Mouse (Mus musculus) liver, embryonic 15.5 days (tissue): Measurements from ENCODE around the gene Nfatc2ip. TPM values are rescaled to one million over a fixed set of nuclear protein-coding genes. Genes with fewer than 3 reads are reported as not detected.

Experiments used
- ATAC-seq: fragments of 200-750 bp; cut with Nextera tagmentation; 2 replicates; pipeline ENCODE4 v1.8.0; 2017; ENCODE audit warnings: moderate number of reproducible peaks, mild to moderate bottlenecking, moderate library complexity; ENCODE audit not compliant: insufficient read depth
- H3K27ac ChIP-seq: fragments of 300-500 bp; sonication (generic); replicated peaks from 2 replicates; pipeline ENCODE4 v1.5.1; 2015; ENCODE audit warnings: mild to moderate bottlenecking, inconsistent platforms
- H3K27me3 ChIP-seq: fragments of 300-500 bp; sonication (generic); 2 replicates; pipeline ENCODE4 v1.6.1; 2015; ENCODE audit warnings: mild to moderate bottlenecking, inconsistent platforms
- H3K36me3 ChIP-seq: fragments of 300-500 bp; sonication (generic); replicated peaks from 2 replicates; pipeline ENCODE4 v1.6.1; 2015; ENCODE audit warnings: moderate library complexity, mild to moderate bottlenecking, inconsistent platforms
- H3K4me1 ChIP-seq: fragments of 300-500 bp; sonication (generic); replicated peaks from 2 replicates; pipeline ENCODE4 v1.6.1; 2015; ENCODE audit warnings: inconsistent platforms
- H3K4me2 ChIP-seq: fragments of 300-500 bp; sonication (generic); 2 replicates; pipeline ENCODE4 v1.6.1; 2015; ENCODE audit warnings: moderate library complexity, mild to moderate bottlenecking, inconsistent platforms
- H3K4me3 ChIP-seq: fragments of 300-500 bp; sonication (generic); replicated peaks from 2 replicates; pipeline ENCODE4 v1.5.1; 2015; ENCODE audit warnings: mild to moderate bottlenecking, inconsistent platforms
- H3K9ac ChIP-seq: fragments of 300-500 bp; sonication (generic); 2 replicates; pipeline ENCODE4 v1.6.1; 2015; ENCODE audit warnings: moderate library complexity, mild to moderate bottlenecking, inconsistent platforms
- H3K9me3 ChIP-seq: fragments of 300-500 bp; sonication (generic); replicated peaks from 2 replicates; pipeline ENCODE4 v1.6.1; 2016; ENCODE audit warnings: inconsistent platforms
- WGBS: fragments of 180-500 bp; shearing (Covaris S2); methylation state at CpG from one replicate; pipeline ENCODE4 v1.1.7; 2015; ENCODE audit warnings: mixed read lengths; ENCODE audit not compliant: insufficient replicate concordance; 5-methylcytosine and 5-hydroxymethylcytosine counted together
- microRNA-seq: library from miRNA; unstranded; fragments of <30 nt; microRNA quantifications from one replicate; pipeline ENCODE4, GENCODE M21; 2016
- polyA plus RNA-seq: library from polyadenylated mRNA; unstranded; fragments of >200 nt; fragmentation: Nextera tagmentation; extraction: Ambion mirVana; gene quantifications from 2 replicates; pipeline ENCODE4 v1.2.1, GENCODE M21; 2015

Nfatc2ip gene
- polyA plus RNA-seq, 1 experiment from 2014 or later = 2.0 TPM

DNA sequence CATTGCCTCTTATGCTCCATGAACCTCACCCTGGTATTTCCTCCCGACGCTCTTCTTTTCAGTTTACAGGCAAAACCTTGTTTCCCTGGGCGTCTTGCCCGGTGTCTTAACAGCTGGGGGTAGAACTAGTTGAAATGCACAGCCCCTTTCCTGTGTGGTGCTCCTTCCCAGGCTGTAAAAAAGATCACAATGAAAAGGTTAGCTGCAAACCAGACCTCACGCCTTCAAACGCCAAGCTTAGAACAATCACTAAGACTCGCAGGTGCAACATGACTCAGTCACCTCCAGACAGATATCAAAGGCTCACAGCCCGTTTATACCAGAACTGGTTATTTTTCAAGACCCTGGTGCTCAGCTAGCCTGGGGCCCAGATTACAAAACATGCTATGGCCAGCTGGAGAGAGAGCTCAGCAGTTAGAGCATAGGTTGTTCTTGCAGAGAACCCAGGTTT is 57.0 kb downstream of the Nfatc2ip start:
- 63% methylated on average over 8 of the region's 8 CpGs for WGBS
- H3K9ac ChIP-seq = no peak overlapping the region
- H3K27ac ChIP-seq = no peak overlapping the region
- no peak overlapping the region for H3K4me2 ChIP-seq
- H3K36me3 ChIP-seq = no peaks in the 10 kb centered on the region
- H3K4me3 ChIP-seq = no peak overlapping the region
- H3K9me3 ChIP-seq = no peaks in the 10 kb centered on the region
- no peak for ATAC-seq
- no peaks in the 10 kb centered on the region for H3K27me3 ChIP-seq
- H3K4me1 ChIP-seq = no peaks in the 10 kb centered on the region

DNA sequence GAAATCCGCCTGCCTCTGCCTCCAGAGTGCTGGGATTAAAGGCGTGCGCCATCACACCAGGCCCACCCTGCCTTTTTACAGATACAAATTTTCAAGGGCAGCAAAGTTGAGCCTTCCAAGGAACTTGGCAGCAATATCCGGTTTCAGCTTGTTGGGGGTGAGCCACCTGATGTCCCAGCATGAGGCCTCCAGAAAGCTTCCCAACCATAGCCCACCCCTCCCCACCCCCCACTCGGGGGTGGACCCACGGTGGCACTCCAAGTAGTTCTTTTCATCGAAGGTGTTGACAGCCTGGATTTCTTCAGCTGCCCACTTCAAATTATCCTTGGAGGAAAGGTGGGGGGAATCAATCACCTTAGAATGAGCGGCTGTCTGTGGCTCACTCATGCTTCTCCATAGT is 57.6 kb downstream of the Nfatc2ip start:
- Histone ChIP-seq H3K4me3 (no peak overlapping the region), H3K27me3 (no peaks in the 10 kb centered on the region), H3K9ac (no peak overlapping the region), H3K36me3 (no peaks in the 10 kb centered on the region), H3K27ac (no peak overlapping the region), H3K9me3 (no peaks in the 10 kb centered on the region), H3K4me2 (no peak overlapping the region), H3K4me1 (no peaks in the 10 kb centered on the region)
- ATAC-seq = no peak
- 71% methylated on average over 8 of the region's 8 CpGs for WGBS

DNA sequence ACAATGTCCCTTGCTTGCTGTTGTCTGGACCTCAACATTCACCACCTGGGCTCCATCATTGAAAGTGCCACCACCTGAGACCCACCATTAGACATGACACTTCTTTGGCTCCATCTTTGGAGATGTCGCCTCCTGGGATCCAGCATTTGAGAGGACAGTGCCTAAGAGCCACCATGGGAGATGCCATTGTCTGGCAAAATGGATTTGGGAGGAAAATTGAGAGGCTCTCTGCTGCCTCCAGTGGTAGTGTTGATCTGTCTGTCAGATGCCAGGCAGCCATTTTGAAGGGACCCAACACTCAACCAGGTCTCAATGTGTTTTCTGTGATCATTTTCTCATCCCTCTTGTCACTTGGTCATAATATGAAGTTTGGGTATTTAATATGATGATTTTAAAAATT is 61.0 kb downstream of the Nfatc2ip start:
- Histone ChIP-seq H3K9me3 (no peaks in the 10 kb centered on the region), H3K9ac (no peak overlapping the region), H3K4me2 (no peak overlapping the region), H3K4me1 (no peaks in the 10 kb centered on the region), H3K4me3 (no peak overlapping the region), H3K36me3 (no peaks in the 10 kb centered on the region), H3K27ac (no peak overlapping the region), H3K27me3 (no peaks in the 10 kb centered on the region)
- 60% methylated on average over 1 of the region's 1 CpGs for WGBS
- no peak for ATAC-seq

Small RNA genes lying within 50 kb of the gene (microRNA-seq; reads per million reads assigned to microRNA genes)
- not detected for gene Mir7058

Other genes starting within 250 kb of the Nfatc2ip start
- gene Xpo6, start 196.2 kb downstream of the Nfatc2ip start, polyA plus RNA-seq = 16.3 and 20.8 TPM in 2 replicates
- gene Sbk1, start 124.1 kb downstream of the Nfatc2ip start, polyA plus RNA-seq = 1.5 and 1.8 TPM in 2 replicates
- 5.7 and 7.0 TPM in 2 replicates for gene Lat, start 27.2 kb downstream of the Nfatc2ip start, polyA plus RNA-seq
- 17.7 and 20.6 TPM in 2 replicates for gene Spns1, start 19.3 kb downstream of the Nfatc2ip start, polyA plus RNA-seq
- 2.3 and 3.1 TPM in 2 replicates for gene Cd19, start 18.2 kb upstream of the Nfatc2ip start, polyA plus RNA-seq
- gene Rabep2, start 32.0 kb upstream of the Nfatc2ip start, polyA plus RNA-seq = 6.3 TPM in 2 replicates
- gene Atp2a1, start 66.4 kb upstream of the Nfatc2ip start, polyA plus RNA-seq = 9.8 and 16.5 TPM in 2 replicates
- 13.6 and 15.1 TPM in 2 replicates for gene Sh2b1, start 78.7 kb upstream of the Nfatc2ip start, polyA plus RNA-seq
- 81.2 and 96.3 TPM in 2 replicates for gene Tufm, start 90.6 kb upstream of the Nfatc2ip start, polyA plus RNA-seq
- 26.2 and 26.8 TPM in 2 replicates for gene Atxn2l, start 106.7 kb upstream of the Nfatc2ip start, polyA plus RNA-seq
- gene Eif3c, start 169.7 kb upstream of the Nfatc2ip start, polyA plus RNA-seq = 79.3 and 86.2 TPM in 2 replicates
- 2.3 and 2.5 TPM in 2 replicates for gene Apobr, start 188.2 kb upstream of the Nfatc2ip start, polyA plus RNA-seq
- gene Cln3, start 189.1 kb upstream of the Nfatc2ip start, polyA plus RNA-seq = 11.9 and 12.6 TPM in 2 replicates
- 0.12 and 0.18 TPM in 2 replicates for gene Il27, start 198.2 kb upstream of the Nfatc2ip start, polyA plus RNA-seq
- gene Nupr1, start 234.1 kb upstream of the Nfatc2ip start, polyA plus RNA-seq = 3.7 and 4.6 TPM in 2 replicates